Mouse (Mus musculus): ENCODE data around the gene Atp1b2. TPM values are rescaled to one million over a fixed set of nuclear protein-coding genes. Genes with fewer than 3 reads are reported as not detected.

The Atp1b2 gene
- 18.5 TPM for polyA plus RNA-seq (2014; fragmentation: Illumina TruSeq; extraction: RNeasy Lipid Tissue Mini Kit (QIAGEN cat#74804); ENCODE audit: low read depth, low replicate concordance)

DNA sequence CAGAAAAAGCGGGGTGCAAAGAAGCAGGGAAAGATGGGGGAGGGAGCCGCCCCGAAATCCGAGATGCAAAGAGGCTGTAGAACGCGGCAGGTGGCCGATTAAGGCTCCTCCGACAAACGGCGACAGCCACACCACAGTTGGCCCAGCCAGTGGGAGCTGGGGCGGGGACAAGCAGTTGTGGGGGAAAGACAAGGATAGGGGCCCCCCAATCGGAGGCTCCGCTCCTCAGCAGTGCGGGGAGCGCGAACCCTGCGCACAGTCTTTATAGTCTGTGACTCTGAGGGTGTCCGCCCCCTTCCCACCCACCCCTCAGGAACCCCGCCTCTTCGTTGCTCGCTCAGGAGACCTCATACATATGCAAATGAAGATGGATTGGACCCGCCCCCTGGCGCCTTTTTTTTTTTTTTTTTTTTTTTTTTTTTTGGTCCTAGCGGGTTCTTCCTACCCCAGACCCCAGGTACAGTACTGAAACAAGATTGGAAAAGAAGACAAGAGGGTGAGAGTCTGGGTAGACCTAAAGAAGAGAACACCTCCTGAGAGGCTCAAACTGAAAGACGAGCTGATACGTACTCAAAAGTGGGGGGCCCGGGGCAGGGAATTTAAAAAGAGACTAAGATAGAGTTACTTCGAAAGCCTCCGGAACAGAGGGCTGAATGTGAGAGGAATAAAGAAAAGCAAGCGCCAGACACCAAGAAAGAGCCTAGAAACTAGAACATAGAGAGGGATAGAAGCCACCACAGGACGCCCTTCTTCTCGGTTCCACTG lies at the start of gene Atp1b2:
Gene Atp1b2, minus strand, starts transcription at position 217 of the 765 bp plus-strand sequence.

DNA sequence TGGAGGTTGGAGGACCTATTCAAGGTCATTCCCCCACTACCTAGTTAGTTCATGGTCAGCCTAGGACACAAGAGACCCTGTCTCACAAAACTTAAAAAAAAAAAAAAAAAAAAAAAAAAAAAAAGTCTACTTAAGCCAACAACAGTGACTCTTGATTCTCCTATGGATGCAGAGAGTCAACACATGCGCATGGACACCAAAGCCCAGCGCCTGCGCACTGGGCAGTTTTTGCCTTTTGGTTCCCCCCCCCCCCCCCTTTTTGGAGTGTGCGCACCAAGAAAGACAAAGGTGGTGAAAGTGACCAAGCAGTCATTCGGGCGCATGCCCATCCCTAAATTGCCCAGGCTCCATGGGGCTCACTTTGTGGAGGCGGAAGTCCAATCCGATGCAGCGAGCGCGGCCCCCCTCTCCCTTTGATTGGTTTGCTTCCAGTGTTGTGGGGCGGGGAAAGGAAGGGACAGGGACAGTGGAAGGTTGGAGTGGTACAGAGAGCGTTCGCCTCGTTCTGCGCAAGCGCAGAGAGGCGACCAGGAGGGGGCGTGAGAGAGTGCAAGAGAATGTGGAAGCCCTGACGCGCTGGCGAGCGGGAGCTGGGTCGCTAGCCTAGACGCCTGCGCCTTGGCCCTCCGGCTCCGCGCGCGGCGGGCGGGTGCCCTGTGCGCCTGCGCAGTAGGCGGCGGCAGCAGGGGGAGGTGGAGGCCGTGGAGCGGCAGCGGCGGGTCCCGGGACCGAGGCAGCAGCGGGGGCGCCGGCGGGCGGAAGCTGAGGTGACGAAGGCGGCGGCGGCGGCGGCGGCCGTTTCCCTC lies 26.7 kb upstream of the Atp1b2 start, which contains the start of gene Fxr2:
Gene Fxr2, plus strand, starts transcription at position 707 of the 806 bp plus-strand sequence.

DNA sequence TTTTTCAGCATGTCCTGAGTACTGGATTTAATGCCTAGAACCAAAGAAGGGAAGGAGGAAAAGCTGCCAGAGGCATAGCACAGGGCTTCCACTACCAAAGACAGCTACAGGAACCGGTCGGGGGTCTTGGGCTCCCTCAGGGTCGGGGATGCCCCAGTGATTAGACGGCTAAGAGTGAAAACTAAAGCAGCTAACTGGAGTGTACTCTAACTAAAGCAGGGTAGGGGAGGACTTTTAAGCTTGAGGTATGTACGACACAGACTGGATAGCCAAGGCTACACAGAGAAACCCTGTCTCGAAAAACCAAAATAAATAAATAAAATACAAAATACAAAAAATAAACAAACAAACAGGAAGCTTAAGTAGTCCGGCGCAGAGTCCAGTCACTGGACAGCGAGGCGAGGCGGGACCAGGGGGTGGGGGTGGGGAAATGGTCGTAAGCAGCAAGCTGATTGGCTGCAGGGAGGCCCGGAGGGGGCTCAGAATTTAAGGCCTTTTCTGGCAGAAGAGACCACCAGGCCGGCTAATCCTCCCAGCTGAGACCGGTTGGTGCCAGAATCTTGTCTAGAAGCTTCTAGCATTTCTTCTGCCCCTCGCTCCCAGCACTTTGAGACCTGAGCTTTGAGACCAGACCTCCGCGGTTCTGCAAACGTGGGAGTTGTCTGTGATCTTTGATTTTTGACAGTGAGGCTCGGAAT lies 16.0 kb upstream of the Atp1b2 start, which contains the start of gene Sat2:
Gene Sat2, plus strand, starts transcription at position 454 of the 698 bp plus-strand sequence.

DNA sequence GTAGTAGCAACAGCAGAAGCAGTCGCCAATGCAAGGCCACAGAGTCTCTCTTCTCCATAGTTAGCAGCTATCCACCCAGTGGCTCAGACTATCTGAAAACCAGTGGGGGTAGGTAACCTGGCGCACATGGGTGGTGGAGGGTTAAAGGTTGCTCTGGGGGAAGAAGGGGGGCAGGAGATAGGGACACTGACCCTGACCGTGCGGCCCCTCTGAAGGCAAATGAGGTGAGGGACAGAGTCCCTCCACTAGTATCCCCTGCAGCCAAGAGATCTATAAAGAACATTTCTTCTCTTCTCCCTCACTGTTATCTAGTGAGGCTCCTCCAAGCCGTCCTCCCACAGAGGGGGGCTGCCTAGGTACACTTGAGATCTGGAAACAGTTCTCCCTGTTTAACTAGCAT lies 12.1 kb upstream of the Atp1b2 start, which contains the start of gene Shbg:
Gene Shbg, minus strand, starts transcription at position 101 of the 400 bp plus-strand sequence.

DNA sequence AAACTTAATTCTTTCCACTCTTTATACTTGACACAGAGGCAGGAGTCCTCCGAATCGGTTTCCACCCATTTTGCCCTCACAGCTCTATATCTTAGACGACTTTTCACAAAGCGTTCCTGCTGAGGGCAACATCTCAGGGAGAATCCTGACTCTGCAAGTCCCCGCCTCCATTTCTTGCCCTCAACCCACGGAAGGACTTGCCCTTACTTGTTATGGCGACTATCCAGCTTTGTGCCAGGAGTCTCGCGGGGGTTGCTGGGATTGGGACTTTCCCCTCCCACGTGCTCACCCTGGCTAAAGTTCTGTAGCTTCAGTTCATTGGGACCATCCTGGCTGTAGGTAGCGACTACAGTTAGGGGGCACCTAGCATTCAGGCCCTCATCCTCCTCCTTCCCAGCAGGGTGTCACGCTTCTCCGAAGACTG lies 25.6 kb downstream of the Atp1b2 start, which contains the start of the genes Wrap53 and Trp53:
Gene Wrap53, minus strand, starts transcription at position 165 of the 424 bp plus-strand sequence.
Gene Trp53, plus strand, starts transcription at position 269 of the 424 bp plus-strand sequence.

DNA sequence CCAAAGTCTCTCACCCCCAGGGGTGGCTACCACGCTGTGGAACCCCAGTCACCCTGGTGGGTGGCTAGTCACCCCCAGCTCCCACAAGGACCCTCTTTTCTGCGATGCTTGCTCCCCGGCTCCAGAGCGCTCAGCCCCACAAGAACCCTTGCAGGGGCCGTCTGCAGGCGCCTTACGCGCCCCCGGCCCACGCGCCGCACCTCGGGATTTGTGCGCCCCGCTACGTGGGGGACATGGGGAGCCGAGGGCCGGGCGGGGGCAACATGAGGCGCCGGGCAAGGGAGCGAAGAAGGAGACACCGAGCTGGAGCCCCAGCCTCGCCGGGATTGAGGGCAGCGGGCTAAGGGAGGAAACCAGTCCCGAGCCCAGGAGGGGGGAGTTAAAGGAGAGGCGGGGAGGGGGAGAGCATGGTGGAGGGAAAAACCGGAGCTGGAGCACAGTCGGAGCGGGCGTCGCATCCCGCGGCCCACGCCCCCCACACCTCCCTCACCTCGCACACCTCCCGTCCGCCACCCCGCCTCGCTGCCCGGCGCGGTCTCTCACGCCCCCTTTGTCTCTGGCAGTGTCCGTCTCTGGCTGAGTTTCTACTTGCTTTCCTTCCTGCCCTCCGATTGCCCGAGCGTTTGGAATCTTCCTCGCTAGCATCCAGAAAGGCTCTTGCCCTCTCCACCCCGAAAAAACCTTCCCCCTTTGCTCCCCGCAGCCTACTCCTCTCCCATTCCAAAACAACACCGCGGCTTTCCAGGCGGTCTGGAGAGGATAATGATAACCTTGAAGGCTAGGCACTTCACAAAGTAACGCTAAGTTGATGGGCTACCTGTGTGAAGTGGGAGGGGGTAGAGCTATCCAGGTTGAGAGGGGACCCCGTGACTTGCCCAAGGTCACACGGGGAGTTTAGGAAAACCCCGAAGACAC lies 45.6 kb downstream of the Atp1b2 start, which contains the start of gene Efnb3:
Gene Efnb3, minus strand, starts transcription at position 355 of the 915 bp plus-strand sequence.

Other genes starting within 250 kb of the Atp1b2 start
- gene Chd3, start 236.5 kb downstream of the Atp1b2 start, polyA plus RNA-seq (2014; fragmentation: Illumina TruSeq; extraction: RNeasy Lipid Tissue Mini Kit (QIAGEN cat#74804); ENCODE audit: low read depth, low replicate concordance): 19.5 TPM
- 87.6 TPM for gene Naa38, start 210.5 kb downstream of the Atp1b2 start, polyA plus RNA-seq (2014; fragmentation: Illumina TruSeq; extraction: RNeasy Lipid Tissue Mini Kit (QIAGEN cat#74804); ENCODE audit: low read depth, low replicate concordance)
- 35.3 TPM for gene Cyb5d1, start 210.3 kb downstream of the Atp1b2 start, polyA plus RNA-seq (2014; fragmentation: Illumina TruSeq; extraction: RNeasy Lipid Tissue Mini Kit (QIAGEN cat#74804); ENCODE audit: low read depth, low replicate concordance)
- gene Tmem88, start 207.7 kb downstream of the Atp1b2 start, polyA plus RNA-seq (2014; fragmentation: Illumina TruSeq; extraction: RNeasy Lipid Tissue Mini Kit (QIAGEN cat#74804); ENCODE audit: low read depth, low replicate concordance): 16.4 TPM
- gene Kdm6b, start 192.3 kb downstream of the Atp1b2 start, polyA plus RNA-seq (2014; fragmentation: Illumina TruSeq; extraction: RNeasy Lipid Tissue Mini Kit (QIAGEN cat#74804); ENCODE audit: low read depth, low replicate concordance): 15.3 TPM
- 0.13 TPM for gene Dnah2, start 56.8 kb downstream of the Atp1b2 start, polyA plus RNA-seq (2014; fragmentation: Illumina TruSeq; extraction: RNeasy Lipid Tissue Mini Kit (QIAGEN cat#74804); ENCODE audit: low read depth, low replicate concordance)
- gene Efnb3, start 45.7 kb downstream of the Atp1b2 start, polyA plus RNA-seq (2014; fragmentation: Illumina TruSeq; extraction: RNeasy Lipid Tissue Mini Kit (QIAGEN cat#74804); ENCODE audit: low read depth, low replicate concordance): 54.0 TPM
- 7.1 TPM for gene Wrap53, start 25.7 kb downstream of the Atp1b2 start, polyA plus RNA-seq (2014; fragmentation: Illumina TruSeq; extraction: RNeasy Lipid Tissue Mini Kit (QIAGEN cat#74804); ENCODE audit: low read depth, low replicate concordance)
- gene Trp53, start 25.6 kb downstream of the Atp1b2 start, polyA plus RNA-seq (2014; fragmentation: Illumina TruSeq; extraction: RNeasy Lipid Tissue Mini Kit (QIAGEN cat#74804); ENCODE audit: low read depth, low replicate concordance): 15.7 TPM
- not detected for gene Shbg, start 12.0 kb upstream of the Atp1b2 start, polyA plus RNA-seq (2014; fragmentation: Illumina TruSeq; extraction: RNeasy Lipid Tissue Mini Kit (QIAGEN cat#74804); ENCODE audit: low read depth, low replicate concordance)
- 7.8 TPM for gene Sat2, start 16.1 kb upstream of the Atp1b2 start, polyA plus RNA-seq (2014; fragmentation: Illumina TruSeq; extraction: RNeasy Lipid Tissue Mini Kit (QIAGEN cat#74804); ENCODE audit: low read depth, low replicate concordance)
- gene Fxr2, start 27.0 kb upstream of the Atp1b2 start, polyA plus RNA-seq (2014; fragmentation: Illumina TruSeq; extraction: RNeasy Lipid Tissue Mini Kit (QIAGEN cat#74804); ENCODE audit: low read depth, low replicate concordance): 102 TPM
- not detected for gene Sox15, start 49.4 kb upstream of the Atp1b2 start, polyA plus RNA-seq (2014; fragmentation: Illumina TruSeq; extraction: RNeasy Lipid Tissue Mini Kit (QIAGEN cat#74804); ENCODE audit: low read depth, low replicate concordance)
- gene Mpdu1, start 56.7 kb upstream of the Atp1b2 start, polyA plus RNA-seq (2014; fragmentation: Illumina TruSeq; extraction: RNeasy Lipid Tissue Mini Kit (QIAGEN cat#74804); ENCODE audit: low read depth, low replicate concordance): 26.2 TPM
- gene Cd68, start 60.2 kb upstream of the Atp1b2 start, polyA plus RNA-seq (2014; fragmentation: Illumina TruSeq; extraction: RNeasy Lipid Tissue Mini Kit (QIAGEN cat#74804); ENCODE audit: low read depth, low replicate concordance): 10.7 TPM
- gene Eif4a1, start 66.5 kb upstream of the Atp1b2 start, polyA plus RNA-seq (2014; fragmentation: Illumina TruSeq; extraction: RNeasy Lipid Tissue Mini Kit (QIAGEN cat#74804); ENCODE audit: low read depth, low replicate concordance): 274 TPM
- 55.9 TPM for gene Senp3, start 76.1 kb upstream of the Atp1b2 start, polyA plus RNA-seq (2014; fragmentation: Illumina TruSeq; extraction: RNeasy Lipid Tissue Mini Kit (QIAGEN cat#74804); ENCODE audit: low read depth, low replicate concordance)
- 3.4 TPM for gene Tnfsf13, start 79.8 kb upstream of the Atp1b2 start, polyA plus RNA-seq (2014; fragmentation: Illumina TruSeq; extraction: RNeasy Lipid Tissue Mini Kit (QIAGEN cat#74804); ENCODE audit: low read depth, low replicate concordance)
- 19.9 TPM for gene Tnfsf12, start 89.9 kb upstream of the Atp1b2 start, polyA plus RNA-seq (2014; fragmentation: Illumina TruSeq; extraction: RNeasy Lipid Tissue Mini Kit (QIAGEN cat#74804); ENCODE audit: low read depth, low replicate concordance)
- gene Tnfsfm13, start 90.2 kb upstream of the Atp1b2 start, polyA plus RNA-seq (2014; fragmentation: Illumina TruSeq; extraction: RNeasy Lipid Tissue Mini Kit (QIAGEN cat#74804); ENCODE audit: low read depth, low replicate concordance): 10.4 TPM
- gene Polr2a, start 152.7 kb upstream of the Atp1b2 start, polyA plus RNA-seq (2014; fragmentation: Illumina TruSeq; extraction: RNeasy Lipid Tissue Mini Kit (QIAGEN cat#74804); ENCODE audit: low read depth, low replicate concordance): 20.8 TPM
- not detected for gene Slc35g3, start 156.0 kb upstream of the Atp1b2 start, polyA plus RNA-seq (2014; fragmentation: Illumina TruSeq; extraction: RNeasy Lipid Tissue Mini Kit (QIAGEN cat#74804); ENCODE audit: low read depth, low replicate concordance)
- 24.0 TPM for gene Zbtb4, start 160.0 kb upstream of the Atp1b2 start, polyA plus RNA-seq (2014; fragmentation: Illumina TruSeq; extraction: RNeasy Lipid Tissue Mini Kit (QIAGEN cat#74804); ENCODE audit: low read depth, low replicate concordance)
- 7.0 TPM for gene Chrnb1, start 190.0 kb upstream of the Atp1b2 start, polyA plus RNA-seq (2014; fragmentation: Illumina TruSeq; extraction: RNeasy Lipid Tissue Mini Kit (QIAGEN cat#74804); ENCODE audit: low read depth, low replicate concordance)
- gene Fgf11, start 195.9 kb upstream of the Atp1b2 start, polyA plus RNA-seq (2014; fragmentation: Illumina TruSeq; extraction: RNeasy Lipid Tissue Mini Kit (QIAGEN cat#74804); ENCODE audit: low read depth, low replicate concordance): 3.8 TPM
- not detected for gene Tmem102, start 199.7 kb upstream of the Atp1b2 start, polyA plus RNA-seq (2014; fragmentation: Illumina TruSeq; extraction: RNeasy Lipid Tissue Mini Kit (QIAGEN cat#74804); ENCODE audit: low read depth, low replicate concordance)
- gene Gm39566, start 209.4 kb upstream of the Atp1b2 start, polyA plus RNA-seq (2014; fragmentation: Illumina TruSeq; extraction: RNeasy Lipid Tissue Mini Kit (QIAGEN cat#74804); ENCODE audit: low read depth, low replicate concordance): not detected
- gene Spem2, start 212.5 kb upstream of the Atp1b2 start, polyA plus RNA-seq (2014; fragmentation: Illumina TruSeq; extraction: RNeasy Lipid Tissue Mini Kit (QIAGEN cat#74804); ENCODE audit: low read depth, low replicate concordance): not detected
- not detected for gene Spem1, start 216.2 kb upstream of the Atp1b2 start, polyA plus RNA-seq (2014; fragmentation: Illumina TruSeq; extraction: RNeasy Lipid Tissue Mini Kit (QIAGEN cat#74804); ENCODE audit: low read depth, low replicate concordance)
- 5.0 TPM for gene Nlgn2, start 231.8 kb upstream of the Atp1b2 start, polyA plus RNA-seq (2014; fragmentation: Illumina TruSeq; extraction: RNeasy Lipid Tissue Mini Kit (QIAGEN cat#74804); ENCODE audit: low read depth, low replicate concordance)
- gene Tmem256, start 232.6 kb upstream of the Atp1b2 start, polyA plus RNA-seq (2014; fragmentation: Illumina TruSeq; extraction: RNeasy Lipid Tissue Mini Kit (QIAGEN cat#74804); ENCODE audit: low read depth, low replicate concordance): 282 TPM
- gene Plscr3, start 240.4 kb upstream of the Atp1b2 start, polyA plus RNA-seq (2014; fragmentation: Illumina TruSeq; extraction: RNeasy Lipid Tissue Mini Kit (QIAGEN cat#74804); ENCODE audit: low read depth, low replicate concordance): 23.8 TPM